Mouse (Mus musculus) stomach, embryonic 14.5 days (tissue): ENCODE measurements around the gene Gabrb1. TPM values are rescaled to one million over a fixed set of nuclear protein-coding genes. Genes with fewer than 3 reads are reported as not detected.

Experiments
- ATAC-seq: fragments of 200-750 bp; cut with Nextera tagmentation; 2 replicates; pipeline ENCODE4 v1.8.0; 2017; ENCODE audit warnings: low read depth, moderate TSS enrichment; ENCODE audit not compliant: insufficient number of reproducible peaks, insufficient read depth, low FRiP score
- H3K27ac ChIP-seq: fragments of 300-500 bp; sonication (generic); 2 replicates; pipeline ENCODE4 v1.5.1; 2014; ENCODE audit warnings: mild to moderate bottlenecking, low read length, moderate library complexity, mixed read lengths
- H3K27me3 ChIP-seq: fragments of 300-500 bp; sonication (generic); 2 replicates; pipeline ENCODE4 v1.6.1; 2014; ENCODE audit warnings: low read length, control low read depth, mixed read lengths; ENCODE audit not compliant: control insufficient read depth, insufficient read depth
- H3K36me3 ChIP-seq: fragments of 300-500 bp; sonication (generic); 2 replicates; pipeline ENCODE4 v1.6.1; 2014; ENCODE audit warnings: mild to moderate bottlenecking, control low read depth, low read length, moderate library complexity, mixed read lengths; ENCODE audit not compliant: control insufficient read depth, insufficient read depth
- H3K4me1 ChIP-seq: fragments of 300-500 bp; sonication (generic); 2 replicates; pipeline ENCODE4 v1.6.1; 2014; ENCODE audit warnings: low read length, control low read depth, mixed read lengths; ENCODE audit not compliant: control insufficient read depth, insufficient read depth
- H3K4me2 ChIP-seq: fragments of 300-500 bp; sonication (generic); replicated peaks from 2 replicates; pipeline ENCODE4 v1.6.1; 2014; ENCODE audit warnings: low read depth, low read length, control low read depth
- H3K4me3 ChIP-seq: fragments of 300-500 bp; sonication (generic); 2 replicates; pipeline ENCODE4 v1.5.1; 2014; ENCODE audit warnings: low read depth, low read length, control low read depth
- H3K9ac ChIP-seq: fragments of 300-500 bp; sonication (generic); replicated peaks from 2 replicates; pipeline ENCODE4 v1.6.1; 2014; ENCODE audit warnings: low read depth, mild to moderate bottlenecking, control low read depth, low read length, moderate library complexity, mixed read lengths
- H3K9me3 ChIP-seq: fragments of 300-500 bp; sonication (generic); 2 replicates; pipeline ENCODE4 v1.6.1; 2016; ENCODE audit warnings: low read depth, low read length, control low read depth; ENCODE audit not compliant: control insufficient read depth
- WGBS: fragments of 180-500 bp; shearing (Covaris S2); extraction: QIAGEN DNeasy Blood & Tissue Kit; methylation state at CpG from one replicate; pipeline ENCODE4 v1.1.7; 2014; 5-methylcytosine and 5-hydroxymethylcytosine counted together
- polyA plus RNA-seq: library from polyadenylated mRNA; unstranded; fragments of >200 nt; fragmentation: Nextera tagmentation; extraction: Ambion mirVana; gene quantifications from 2 replicates; pipeline ENCODE4 v1.2.1, GENCODE M21; 2014

The Gabrb1 gene
- polyA plus RNA-seq, 1 experiment from 2014 or later: 3.3 TPM

- WGBS: under 1% methylated on average over 38 of the region's 38 CpGs
- H3K9me3 ChIP-seq: no peaks in the 10 kb centered on the region
- H3K36me3 ChIP-seq: peaks cover 2% of the 10 kb centered on the region; the same call in 1 of the 2 replicates
- H3K4me3 ChIP-seq: peak within 1 kb of the TSS; percentile 75
- peaks cover 8% of the 10 kb centered on the region for H3K4me1 ChIP-seq
- peak within 1 kb of the TSS; percentile 71 for H3K9ac ChIP-seq
- peak within 1 kb of the TSS; percentile 84 for H3K4me2 ChIP-seq
- no peaks in the 10 kb centered on the region for H3K27me3 ChIP-seq
- peak; percentile 92 for ATAC-seq
- H3K27ac ChIP-seq: peak within 1 kb of the TSS; percentile 68
Measured at GRCm38 (mm10) chr5:72167594-72168284, 509.8 kb downstream of the Gabrb1 start, which contains the start of gene Commd8. Gene Commd8 (minus strand): TSS chr5:72168189.

- no peak overlapping the region for H3K27ac ChIP-seq
- WGBS: 1% methylated on average over 4 of the region's 4 CpGs
Measured at GRCm38 (mm10) chr5:72168285-72168621, 510.3 kb downstream of the Gabrb1 start.

GRCm38 (mm10) chr5:72170067-72170466 is 512.2 kb downstream of the Gabrb1 start:
- ATAC-seq: no peak
- Histone ChIP-seq H3K27me3 (no peaks in the 10 kb centered on the region), H3K27ac (no peak overlapping the region), H3K9ac (no peak overlapping the region), H3K9me3 (no peaks in the 10 kb centered on the region), H3K4me2 (no peak overlapping the region), H3K36me3 (no peaks in the 10 kb centered on the region), H3K4me3 (no peak overlapping the region), H3K4me1 (peaks cover 8% of the 10 kb centered on the region)
- WGBS: 67% methylated on average over 6 of the region's 6 CpGs

More at GRCm38 (mm10) chr5:72168285-72168621, 510.3 kb downstream of the Gabrb1 start:
- peak; percentile 53; the same call in 1 of the 2 replicates for ATAC-seq
- H3K9ac ChIP-seq: no peak overlapping the region
- peak overlapping the region; percentile 33 for H3K4me2 ChIP-seq
- H3K9me3 ChIP-seq: no peaks in the 10 kb centered on the region
- no peaks in the 10 kb centered on the region for H3K36me3 ChIP-seq
- peaks cover 8% of the 10 kb centered on the region for H3K4me1 ChIP-seq
- no peaks in the 10 kb centered on the region for H3K27me3 ChIP-seq
- peak overlapping the region; percentile 75 for H3K4me3 ChIP-seq

- H3K27me3 ChIP-seq: no peaks in the 10 kb centered on the region
- no peaks in the 10 kb centered on the region for H3K9me3 ChIP-seq
- no peak overlapping the region for H3K9ac ChIP-seq
- ATAC-seq: no peak
- no peak overlapping the region for H3K27ac ChIP-seq
- H3K36me3 ChIP-seq: no peaks in the 10 kb centered on the region
- 41% methylated on average over 3 of the region's 3 CpGs for WGBS
- no peaks in the 10 kb centered on the region for H3K4me1 ChIP-seq
- no peak overlapping the region for H3K4me3 ChIP-seq
- H3K4me2 ChIP-seq: no peak overlapping the region
Measured at GRCm38 (mm10) chr5:72172675-72173074, 514.8 kb downstream of the Gabrb1 start.

GRCm38 (mm10) chr5:72173521-72173920 is 515.6 kb downstream of the Gabrb1 start:
- no peak for ATAC-seq
- Histone ChIP-seq H3K4me1 (no peaks in the 10 kb centered on the region), H3K4me3 (no peak overlapping the region), H3K9me3 (no peaks in the 10 kb centered on the region), H3K36me3 (no peaks in the 10 kb centered on the region), H3K4me2 (no peak overlapping the region), H3K9ac (no peak overlapping the region), H3K27me3 (no peaks in the 10 kb centered on the region), H3K27ac (no peak overlapping the region)
- WGBS: 44% methylated on average over 1 of the region's 1 CpGs

- WGBS: 81% methylated on average over 4 of the region's 4 CpGs
- Histone ChIP-seq H3K4me1 (no peaks in the 10 kb centered on the region), H3K9me3 (no peaks in the 10 kb centered on the region), H3K36me3 (no peaks in the 10 kb centered on the region), H3K4me2 (no peak overlapping the region), H3K27ac (no peak overlapping the region), H3K9ac (no peak overlapping the region), H3K27me3 (no peaks in the 10 kb centered on the region), H3K4me3 (no peak overlapping the region)
- ATAC-seq: no peak
Measured at GRCm38 (mm10) chr5:72175050-72175449, 517.1 kb downstream of the Gabrb1 start.

DNA sequence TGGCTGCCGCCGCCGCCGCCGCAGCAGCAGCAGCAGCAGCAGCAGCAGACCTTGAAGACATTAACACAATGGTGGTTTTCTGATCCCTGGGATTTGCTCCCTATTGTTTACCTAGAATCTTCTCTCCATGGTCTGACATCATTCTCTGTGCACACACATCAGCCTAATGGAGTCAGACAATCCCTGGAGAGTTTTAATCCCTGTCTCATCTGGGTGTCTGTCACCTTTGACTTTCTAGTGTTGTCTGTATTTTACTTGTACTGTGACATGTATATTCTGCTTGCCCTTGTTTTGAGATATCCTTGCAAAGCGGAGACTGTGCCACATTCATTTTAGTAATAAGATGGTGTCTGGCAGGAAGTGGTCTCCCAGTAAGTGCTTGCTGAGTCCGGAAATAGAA is 517.6 kb downstream of the Gabrb1 start:
- H3K27me3 ChIP-seq: no peaks in the 10 kb centered on the region
- WGBS: 30% methylated on average over 7 of the region's 7 CpGs
- H3K4me1 ChIP-seq: no peaks in the 10 kb centered on the region
- H3K4me2 ChIP-seq: no peak overlapping the region
- H3K9ac ChIP-seq: no peak overlapping the region
- H3K27ac ChIP-seq: no peak overlapping the region
- ATAC-seq: no peak
- H3K36me3 ChIP-seq: no peaks in the 10 kb centered on the region
- H3K4me3 ChIP-seq: no peak overlapping the region
- no peaks in the 10 kb centered on the region for H3K9me3 ChIP-seq

GRCm38 (mm10) chr5:72181194-72181593 is 523.3 kb downstream of the Gabrb1 start:
- H3K27me3 ChIP-seq: no peaks in the 10 kb centered on the region
- H3K4me3 ChIP-seq: no peak overlapping the region
- no peaks in the 10 kb centered on the region for H3K36me3 ChIP-seq
- no peak for ATAC-seq
- H3K4me1 ChIP-seq: no peaks in the 10 kb centered on the region
- H3K9me3 ChIP-seq: no peaks in the 10 kb centered on the region
- WGBS: 18% methylated on average over 1 of the region's 1 CpGs
- no peak overlapping the region for H3K4me2 ChIP-seq
- H3K27ac ChIP-seq: no peak overlapping the region
- no peak overlapping the region for H3K9ac ChIP-seq

- no peaks in the 10 kb centered on the region for H3K36me3 ChIP-seq
- WGBS: 84% methylated on average over 4 of the region's 4 CpGs
- no peak overlapping the region for H3K27ac ChIP-seq
- ATAC-seq: no peak
- no peaks in the 10 kb centered on the region for H3K9me3 ChIP-seq
- H3K9ac ChIP-seq: no peak overlapping the region
- H3K4me1 ChIP-seq: no peaks in the 10 kb centered on the region
- H3K4me3 ChIP-seq: no peak overlapping the region
- no peak overlapping the region for H3K4me2 ChIP-seq
- H3K27me3 ChIP-seq: no peaks in the 10 kb centered on the region
Measured at GRCm38 (mm10) chr5:72182804-72183203, 524.9 kb downstream of the Gabrb1 start.
